Mouse (Mus musculus) limb, embryonic 13.5 days (tissue): ENCODE data around the gene Hoxa7. TPM values are rescaled to one million over a fixed set of nuclear protein-coding genes. Genes with fewer than 3 reads are reported as not detected.

ENCODE experiments used
- ATAC-seq: fragments of 200-750 bp; cut with Nextera tagmentation; 2 replicates; pipeline ENCODE4 v1.8.0; 2017; ENCODE audit warnings: low read depth, moderate number of reproducible peaks, moderate TSS enrichment; ENCODE audit not compliant: low FRiP score
- H3K27ac ChIP-seq: fragments of 300-500 bp; sonication (generic); 2 replicates; pipeline ENCODE4 v1.5.1; 2015; ENCODE audit warnings: inconsistent platforms, mild to moderate bottlenecking, moderate library complexity
- H3K27me3 ChIP-seq: fragments of 300-500 bp; sonication (generic); 2 replicates; pipeline ENCODE4 v1.6.1; 2015; ENCODE audit warnings: mild to moderate bottlenecking, inconsistent platforms
- H3K36me3 ChIP-seq: fragments of 300-500 bp; sonication (generic); 2 replicates; pipeline ENCODE4 v1.6.1; 2015; ENCODE audit warnings: inconsistent platforms, mild to moderate bottlenecking, moderate library complexity
- H3K4me1 ChIP-seq: fragments of 300-500 bp; sonication (generic); 2 replicates; pipeline ENCODE4 v1.6.1; 2015; ENCODE audit warnings: inconsistent platforms
- H3K4me2 ChIP-seq: fragments of 300-500 bp; sonication (generic); replicated peaks from 2 replicates; pipeline ENCODE4 v1.6.1; 2015; ENCODE audit warnings: inconsistent platforms, mild to moderate bottlenecking, moderate library complexity
- H3K4me3 ChIP-seq: fragments of 300-500 bp; sonication (generic); 2 replicates; pipeline ENCODE4 v1.5.1; 2015; ENCODE audit warnings: moderate library complexity, mild to moderate bottlenecking, inconsistent platforms
- H3K9ac ChIP-seq: fragments of 300-500 bp; sonication (generic); 2 replicates; pipeline ENCODE4 v1.6.1; 2015; ENCODE audit warnings: mild to moderate bottlenecking, inconsistent platforms
- H3K9me3 ChIP-seq: fragments of 300-500 bp; sonication (generic); 2 replicates; pipeline ENCODE4 v1.6.1; 2016; ENCODE audit warnings: inconsistent platforms
- WGBS: fragments of 180-500 bp; shearing (Covaris S2); methylation state at CpG from one replicate; pipeline ENCODE4 v1.1.7; 2015; 5-methylcytosine and 5-hydroxymethylcytosine counted together
- polyA plus RNA-seq: library from polyadenylated mRNA; unstranded; fragments of >200 nt; fragmentation: Nextera tagmentation; extraction: Ambion mirVana; gene quantifications from 2 replicates; pipeline ENCODE4 v1.2.1, GENCODE M21; 2015

Gene Hoxa7
- polyA plus RNA-seq, 1 experiment from 2014 or later, result 13.1 TPM

DNA sequence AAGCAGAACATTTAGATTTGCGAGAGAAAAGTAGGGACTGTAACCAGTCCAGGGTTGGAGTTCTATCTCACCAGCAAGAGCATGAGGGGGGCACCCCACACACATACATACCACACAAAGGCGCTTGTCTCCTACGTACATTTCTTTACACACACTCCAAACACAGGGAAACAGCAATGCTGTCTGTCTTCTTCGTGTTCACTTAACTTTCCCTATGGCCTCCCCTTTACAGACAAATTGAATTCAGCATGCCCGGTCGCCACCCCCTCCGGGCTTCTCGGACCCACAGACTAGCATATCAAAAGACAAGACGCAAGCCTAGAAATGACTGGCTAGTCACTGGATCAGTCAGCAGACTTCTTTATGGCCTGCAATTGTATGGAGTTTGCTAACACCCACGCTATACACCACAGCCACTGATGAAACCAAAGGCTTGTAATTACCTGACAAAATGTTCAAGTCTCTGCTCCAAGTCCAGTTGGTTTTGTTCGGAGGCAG lies 41.4 kb downstream of the Hoxa7 start:
- ATAC-seq, result no peak
- H3K4me1 ChIP-seq, result peaks cover 72% of the 10 kb centered on the region

DNA sequence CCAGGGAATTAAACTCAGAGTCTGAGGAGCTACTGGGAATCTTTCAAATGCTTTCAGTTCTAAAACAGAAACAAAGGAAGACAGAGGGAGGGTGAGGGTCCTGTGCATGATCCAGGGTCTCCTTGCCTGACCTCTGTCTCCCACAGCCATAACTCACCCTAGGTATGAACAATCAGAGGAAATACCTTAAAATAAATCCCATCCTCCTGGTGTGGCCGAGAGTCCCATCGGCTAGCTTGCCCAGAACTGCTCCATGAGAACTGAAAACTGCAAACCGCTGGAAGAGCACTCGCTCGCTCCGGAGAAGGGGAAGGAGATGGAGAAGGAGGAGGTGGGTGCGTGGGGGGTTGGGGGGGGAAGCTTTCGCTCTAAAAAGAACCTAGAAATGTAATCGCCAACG lies 42.0 kb downstream of the Hoxa7 start:
- H3K9ac ChIP-seq, result no peak overlapping the region
- WGBS, result 26% methylated on average over 10 of the region's 10 CpGs
- H3K27ac ChIP-seq, result no peak overlapping the region
- peaks cover 80% of the 10 kb centered on the region for H3K27me3 ChIP-seq
- no peak for ATAC-seq
- peak overlapping the region; percentile 37 for H3K4me2 ChIP-seq
- no peaks in the 10 kb centered on the region for H3K9me3 ChIP-seq
- H3K4me1 ChIP-seq, result peaks cover 72% of the 10 kb centered on the region
- no peaks in the 10 kb centered on the region; the same call in 1 of the 2 replicates for H3K36me3 ChIP-seq
- 0 out of 2 replicates have a peak overlapping the region, but pooled peaks have one; percentile 4 for H3K4me3 ChIP-seq

More for the DNA sequence above, 41.4 kb downstream of the Hoxa7 start:
- Histone ChIP-seq H3K9me3 (no peaks in the 10 kb centered on the region), H3K27ac (no peak overlapping the region), H3K36me3 (no peaks in the 10 kb centered on the region; the same call in 1 of the 2 replicates), H3K4me3 (no peak overlapping the region), H3K9ac (no peak overlapping the region), H3K27me3 (peaks cover 79% of the 10 kb centered on the region), H3K4me2 (no peak overlapping the region)
- 33% methylated on average over 11 of the region's 11 CpGs for WGBS

- H3K4me2 ChIP-seq, result peak overlapping the region; percentile 37
- no peak for ATAC-seq
- H3K36me3 ChIP-seq, result no peaks in the 10 kb centered on the region; the same call in 1 of the 2 replicates
- 0 out of 2 replicates have a peak overlapping the region, but pooled peaks have one; percentile 4 for H3K4me3 ChIP-seq
- peaks cover 67% of the 10 kb centered on the region for H3K4me1 ChIP-seq
- no peak overlapping the region for H3K9ac ChIP-seq
- H3K27ac ChIP-seq, result no peak overlapping the region
- no peaks in the 10 kb centered on the region for H3K9me3 ChIP-seq
- WGBS, result 30% methylated on average over 4 of the region's 4 CpGs
- peaks cover 74% of the 10 kb centered on the region for H3K27me3 ChIP-seq
Observed at GRCm38 (mm10) chr6:52178918-52179665, 42.6 kb downstream of the Hoxa7 start.

DNA sequence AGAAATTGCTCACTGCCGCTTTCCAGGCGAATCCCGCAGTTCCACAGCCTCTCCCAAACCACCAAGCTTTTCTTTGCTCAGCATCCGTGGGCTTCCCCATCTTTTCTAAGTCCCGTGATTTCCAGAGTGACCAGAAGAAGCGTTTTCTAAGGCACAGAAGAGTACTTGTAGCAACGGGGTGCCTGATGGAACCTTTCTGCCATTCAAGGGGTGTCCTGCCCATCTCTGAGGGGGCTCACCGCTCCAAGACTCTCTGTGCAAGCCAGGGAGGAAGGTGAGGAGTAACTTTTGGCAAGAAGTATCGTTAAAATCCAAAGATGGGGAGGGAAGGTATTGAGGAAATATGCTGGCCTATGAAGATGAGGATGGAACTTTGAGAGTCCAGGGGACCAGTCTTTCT lies 43.8 kb downstream of the Hoxa7 start:
- peak overlapping the region; percentile 47 for H3K4me3 ChIP-seq
- no peak overlapping the region for H3K27ac ChIP-seq
- no peak overlapping the region for H3K9ac ChIP-seq
- no peaks in the 10 kb centered on the region for H3K9me3 ChIP-seq
- peaks cover 65% of the 10 kb centered on the region for H3K27me3 ChIP-seq
- peaks cover 66% of the 10 kb centered on the region for H3K4me1 ChIP-seq
- 16% methylated on average over 9 of the region's 9 CpGs for WGBS
- H3K36me3 ChIP-seq, result no peaks in the 10 kb centered on the region; the same call in 1 of the 2 replicates
- peak overlapping the region; percentile 70 for H3K4me2 ChIP-seq
- no peak for ATAC-seq

- peak within 1 kb of the TSS; percentile 63; the same call in 1 of the 2 replicates for H3K9ac ChIP-seq
- no peaks in the 10 kb centered on the region for H3K9me3 ChIP-seq
- no peaks in the 10 kb centered on the region; the same call in 1 of the 2 replicates for H3K36me3 ChIP-seq
- peaks cover 66% of the 10 kb centered on the region for H3K27me3 ChIP-seq
- H3K4me3 ChIP-seq, result peak within 1 kb of the TSS; percentile 47
- peaks cover 72% of the 10 kb centered on the region for H3K4me1 ChIP-seq
- WGBS, result 10% methylated on average over 36 of the region's 36 CpGs
- H3K4me2 ChIP-seq, result peak within 1 kb of the TSS; percentile 70
- ATAC-seq, result no peak
- H3K27ac ChIP-seq, result no peak within 1 kb of the TSS; the same call in 1 of the 2 replicates
Observed at GRCm38 (mm10) chr6:52177061-52177735, 44.5 kb downstream of the Hoxa7 start, which contains the start of gene 5730596B20Rik. Gene 5730596B20Rik, plus strand, starts transcription at chr6:52177498.

- peak overlapping the region; percentile 63; the same call in 1 of the 2 replicates for H3K9ac ChIP-seq
- peaks cover 66% of the 10 kb centered on the region for H3K27me3 ChIP-seq
- 7% methylated on average over 6 of the region's 6 CpGs for WGBS
- peak overlapping the region; percentile 70 for H3K4me2 ChIP-seq
- peaks cover 3% of the 10 kb centered on the region; the same call in 1 of the 2 replicates for H3K36me3 ChIP-seq
- H3K9me3 ChIP-seq, result no peaks in the 10 kb centered on the region
- peaks cover 80% of the 10 kb centered on the region for H3K4me1 ChIP-seq
- no peak overlapping the region for H3K27ac ChIP-seq
- ATAC-seq, result no peak
- peak overlapping the region; percentile 47 for H3K4me3 ChIP-seq
Observed at GRCm38 (mm10) chr6:52176391-52176790, 45.3 kb downstream of the Hoxa7 start.

DNA sequence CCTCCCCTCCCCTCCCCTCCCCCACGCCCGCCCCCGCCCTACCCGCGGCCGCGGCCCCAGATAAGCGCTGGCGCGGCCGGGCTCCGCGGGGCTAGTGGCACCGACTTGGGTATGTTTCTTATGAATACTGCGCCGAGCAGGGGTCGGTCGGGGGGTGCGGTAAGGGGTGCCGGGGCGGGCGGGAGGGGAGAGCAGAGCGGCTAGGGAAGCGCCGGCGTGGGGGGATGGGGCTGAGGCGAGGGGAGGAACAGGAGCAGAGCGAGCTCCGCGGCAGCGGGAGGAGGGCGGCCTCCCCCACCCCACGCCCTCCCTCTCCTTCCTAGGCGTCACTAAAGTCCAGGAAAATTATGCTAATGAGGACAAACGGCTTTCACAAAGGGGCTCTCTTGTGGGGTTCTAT lies 45.8 kb downstream of the Hoxa7 start:
- H3K27me3 ChIP-seq, result peaks cover 66% of the 10 kb centered on the region
- H3K36me3 ChIP-seq, result peaks cover 7% of the 10 kb centered on the region; the same call in 1 of the 2 replicates
- peak overlapping the region; percentile 47 for H3K4me3 ChIP-seq
- H3K9me3 ChIP-seq, result no peaks in the 10 kb centered on the region
- peak overlapping the region; percentile 63 for H3K9ac ChIP-seq
- ATAC-seq, result no peak
- H3K4me1 ChIP-seq, result peaks cover 85% of the 10 kb centered on the region
- WGBS, result 0% methylated on average over 17 of the region's 35 CpGs
- H3K27ac ChIP-seq, result no peak overlapping the region; the same call in 1 of the 2 replicates
- peak overlapping the region; percentile 70 for H3K4me2 ChIP-seq

GRCm38 (mm10) chr6:52174968-52175751 lies 46.5 kb downstream of the Hoxa7 start:
- Histone ChIP-seq H3K9ac (peak overlapping the region; percentile 63), H3K27me3 (peaks cover 66% of the 10 kb centered on the region), H3K9me3 (no peaks in the 10 kb centered on the region), H3K36me3 (peaks cover 14% of the 10 kb centered on the region), H3K4me1 (peaks cover 88% of the 10 kb centered on the region), H3K4me2 (peak overlapping the region; percentile 70), H3K27ac (peak overlapping the region; percentile 55; the same call in 1 of the 2 replicates), H3K4me3 (peak overlapping the region; percentile 47)
- no peak for ATAC-seq
- 8% methylated on average over 41 of the region's 41 CpGs for WGBS

GRCm38 (mm10) chr6:52173648-52174047 lies 48.0 kb downstream of the Hoxa7 start:
- no peak for ATAC-seq
- H3K4me1 ChIP-seq, result peaks cover 80% of the 10 kb centered on the region
- H3K4me2 ChIP-seq, result 0 out of 2 replicates have a peak overlapping the region, but pooled peaks have one; percentile 9

GRCm38 (mm10) chr6:52172501-52172900 lies 49.2 kb downstream of the Hoxa7 start:
- ATAC-seq, result peak; percentile 64
- Histone ChIP-seq H3K27ac (peak overlapping the region; percentile 61; the same call in 1 of the 2 replicates), H3K4me1 (peaks cover 77% of the 10 kb centered on the region), H3K4me2 (peak overlapping the region; percentile 69), H3K36me3 (peaks cover 18% of the 10 kb centered on the region), H3K9ac (peak overlapping the region; percentile 54), H3K4me3 (peak overlapping the region; percentile 41), H3K9me3 (no peaks in the 10 kb centered on the region), H3K27me3 (peaks cover 64% of the 10 kb centered on the region)
- WGBS, result 1% methylated on average over 35 of the region's 35 CpGs

More at GRCm38 (mm10) chr6:52173648-52174047, 48.0 kb downstream of the Hoxa7 start:
- H3K9me3 ChIP-seq, result no peaks in the 10 kb centered on the region
- H3K9ac ChIP-seq, result no peak overlapping the region
- H3K27ac ChIP-seq, result 0 out of 2 replicates have a peak overlapping the region, but pooled peaks have one; percentile 61
- H3K36me3 ChIP-seq, result peaks cover 18% of the 10 kb centered on the region
- H3K27me3 ChIP-seq, result peaks cover 62% of the 10 kb centered on the region
- WGBS, result 14% methylated on average over 4 of the region's 4 CpGs
- H3K4me3 ChIP-seq, result no peak overlapping the region

DNA sequence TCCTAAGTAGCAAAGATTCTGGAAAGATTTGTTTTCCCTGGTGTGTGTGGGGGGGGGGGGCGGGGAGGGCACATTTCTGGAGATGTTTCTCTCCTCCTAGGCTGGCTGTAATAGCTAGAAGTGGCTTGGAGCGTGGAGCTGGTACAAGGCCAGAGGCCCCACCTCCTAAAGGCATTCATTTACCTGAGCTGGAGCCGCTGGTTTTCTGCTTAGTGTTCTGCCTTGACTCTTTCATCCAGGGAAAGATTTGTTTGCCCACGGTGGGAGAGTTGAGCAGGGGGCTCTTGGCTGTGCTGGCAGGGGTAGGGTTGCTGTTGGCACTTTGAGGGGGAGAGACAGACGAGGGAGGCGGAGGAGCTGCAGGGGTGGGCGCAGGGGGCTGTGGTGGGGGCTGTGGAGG lies 49.7 kb downstream of the Hoxa7 start:
- peaks cover 65% of the 10 kb centered on the region for H3K27me3 ChIP-seq
- H3K4me1 ChIP-seq, result peaks cover 71% of the 10 kb centered on the region
- H3K9me3 ChIP-seq, result no peaks in the 10 kb centered on the region
- H3K27ac ChIP-seq, result peak overlapping the region; percentile 55; the same call in 1 of the 2 replicates
- H3K36me3 ChIP-seq, result peaks cover 18% of the 10 kb centered on the region
- 27% methylated on average over 7 of the region's 7 CpGs for WGBS
- H3K4me2 ChIP-seq, result peak overlapping the region; percentile 69
- peak overlapping the region; percentile 41 for H3K4me3 ChIP-seq
- peak overlapping the region; percentile 54; the same call in 1 of the 2 replicates for H3K9ac ChIP-seq
- no peak for ATAC-seq
